Mouse (Mus musculus) C2C12 (cell line): ENCODE measurements at regions not wholly inside any gene's neighbourhood (a gene's known extent, or its start where the extent isn't known, plus 50 kb on each side); places are given as distances from the start of the nearest gene placed in this dataset.

Experiments
- H3K27me3 ChIP-seq: one replicate; pipeline ENCODE4 v1.6.1; 2011; ENCODE audit not compliant: control insufficient read depth, insufficient read depth, insufficient read length
- H3K36me3 ChIP-seq: one replicate; pipeline ENCODE4 v1.6.1; 2011; ENCODE audit not compliant: control insufficient read depth, insufficient read depth
- H3K4me3 ChIP-seq: one replicate; pipeline ENCODE4 v1.5.1; 2011; ENCODE audit warnings: mild to moderate bottlenecking, control low read depth; ENCODE audit not compliant: poor library complexity, insufficient read depth, severe bottlenecking
- H3K79me2 ChIP-seq: one replicate; pipeline ENCODE4 v1.6.1; 2011; ENCODE audit not compliant: control insufficient read depth, insufficient read depth
- H3K79me3 ChIP-seq: one replicate; pipeline ENCODE4 v1.6.1; 2011; ENCODE audit warnings: low read depth, control low read depth
- H3ac ChIP-seq: one replicate; pipeline ENCODE3; 2011; ENCODE audit warnings: low read depth; ENCODE audit not compliant: control insufficient read depth, insufficient read length
- CEBPB ChIP-seq: IDR thresholded peaks from one replicate; pipeline ENCODE4 v1.6.1; 2011; ENCODE audit warnings: low read depth, mild to moderate bottlenecking, control low read depth, moderate library complexity
- CTCF ChIP-seq: IDR thresholded peaks from one replicate; pipeline ENCODE4 v1.5.1; 2011; ENCODE audit not compliant: control insufficient read depth, insufficient read depth, insufficient read length
- FOSL1 ChIP-seq: IDR thresholded peaks from one replicate; pipeline ENCODE4 v1.8.0; 2011; ENCODE audit warnings: mild to moderate bottlenecking, low read length; ENCODE audit not compliant: poor library complexity, insufficient read depth, severe bottlenecking
- MAX ChIP-seq: IDR thresholded peaks from one replicate; pipeline ENCODE4 v1.6.1; 2011; ENCODE audit warnings: mild to moderate bottlenecking, control low read depth
- MYOD1 ChIP-seq: IDR thresholded peaks from one replicate; pipeline ENCODE4 v1.6.1; 2011; ENCODE audit warnings: low read depth; ENCODE audit not compliant: control insufficient read depth, insufficient read length
- MYOG ChIP-seq: IDR thresholded peaks from one replicate; pipeline ENCODE4 v1.6.1; 2011; ENCODE audit not compliant: control insufficient read depth, insufficient read length; ENCODE audit errors: extremely low read depth
- USF1 ChIP-seq: IDR thresholded peaks from one replicate; pipeline ENCODE4 v1.6.1; 2011; ENCODE audit warnings: low read depth, mild to moderate bottlenecking, control low read depth, moderate library complexity

DNA sequence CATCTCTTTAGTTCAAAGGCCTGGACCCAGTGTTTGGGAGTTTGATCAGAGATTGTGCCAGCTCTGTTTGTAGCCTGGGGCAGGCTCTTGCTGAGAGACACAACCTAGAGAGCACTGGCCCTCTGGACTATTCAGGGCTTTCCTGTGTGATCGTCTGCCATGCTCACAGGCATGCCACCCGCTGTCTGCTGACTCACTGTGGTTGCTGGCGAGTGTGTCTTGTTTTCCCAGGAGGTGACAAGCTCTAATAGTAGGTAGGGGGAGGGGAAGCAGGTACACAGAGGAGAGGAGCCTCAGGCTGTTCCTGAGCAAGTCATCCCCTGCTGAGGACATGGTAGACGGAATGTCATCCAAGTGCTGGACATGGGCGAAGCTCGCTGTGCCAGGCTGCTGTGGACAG is 107.5 kb downstream of the Tle3 start:
- Histone ChIP-seq H3ac (no peak overlapping the region), H3K4me3 (no peak overlapping the region), H3K79me3 (no peaks in the 10 kb centered on the region), H3K79me2 (no peaks in the 10 kb centered on the region), H3K36me3 (no peaks in the 10 kb centered on the region), H3K27me3 (peaks cover 4% of the 10 kb centered on the region)
- TF ChIP-seq USF1 = no peak
- no peak for TF ChIP-seq MAX
- TF ChIP-seq MYOD1 = peak; percentile 21
- TF ChIP-seq CEBPB = no peak

DNA sequence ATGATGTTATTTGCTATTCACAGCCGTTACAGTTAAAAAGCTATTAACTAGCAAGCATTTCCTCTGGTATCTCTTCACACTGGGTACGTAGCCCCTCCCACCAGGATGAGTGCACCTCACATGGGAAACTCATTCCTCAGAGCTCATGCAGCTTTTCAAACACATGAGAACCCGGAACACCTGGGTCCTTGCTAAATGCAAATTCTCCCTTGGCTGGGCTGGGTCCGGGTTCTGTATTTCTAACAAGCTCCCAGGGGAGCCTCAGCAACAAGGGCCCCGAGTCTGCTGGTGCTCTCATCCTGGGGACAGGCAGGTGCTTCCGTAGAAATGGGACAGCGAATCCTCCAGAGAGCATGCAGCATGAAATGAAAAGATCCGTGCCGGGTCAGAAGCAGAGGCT is 106.7 kb downstream of the Tle3 start:
- Histone ChIP-seq H3K79me3 (no peaks in the 10 kb centered on the region), H3K79me2 (no peaks in the 10 kb centered on the region), H3K4me3 (no peak overlapping the region), H3K27me3 (peaks cover 4% of the 10 kb centered on the region), H3K36me3 (no peaks in the 10 kb centered on the region), H3ac (no peak overlapping the region)
- no peak for TF ChIP-seq CTCF

GRCm38 (mm10) chr9:61476351-61476750 is 104.2 kb downstream of the Tle3 start:
- no peak for TF ChIP-seq CTCF
- TF ChIP-seq FOSL1 = no peak
- TF ChIP-seq CEBPB = no peak
- Histone ChIP-seq H3K4me3 (no peak overlapping the region), H3K36me3 (no peaks in the 10 kb centered on the region), H3K27me3 (no peaks in the 10 kb centered on the region), H3K79me2 (no peaks in the 10 kb centered on the region), H3ac (no peak overlapping the region), H3K79me3 (no peaks in the 10 kb centered on the region)

DNA sequence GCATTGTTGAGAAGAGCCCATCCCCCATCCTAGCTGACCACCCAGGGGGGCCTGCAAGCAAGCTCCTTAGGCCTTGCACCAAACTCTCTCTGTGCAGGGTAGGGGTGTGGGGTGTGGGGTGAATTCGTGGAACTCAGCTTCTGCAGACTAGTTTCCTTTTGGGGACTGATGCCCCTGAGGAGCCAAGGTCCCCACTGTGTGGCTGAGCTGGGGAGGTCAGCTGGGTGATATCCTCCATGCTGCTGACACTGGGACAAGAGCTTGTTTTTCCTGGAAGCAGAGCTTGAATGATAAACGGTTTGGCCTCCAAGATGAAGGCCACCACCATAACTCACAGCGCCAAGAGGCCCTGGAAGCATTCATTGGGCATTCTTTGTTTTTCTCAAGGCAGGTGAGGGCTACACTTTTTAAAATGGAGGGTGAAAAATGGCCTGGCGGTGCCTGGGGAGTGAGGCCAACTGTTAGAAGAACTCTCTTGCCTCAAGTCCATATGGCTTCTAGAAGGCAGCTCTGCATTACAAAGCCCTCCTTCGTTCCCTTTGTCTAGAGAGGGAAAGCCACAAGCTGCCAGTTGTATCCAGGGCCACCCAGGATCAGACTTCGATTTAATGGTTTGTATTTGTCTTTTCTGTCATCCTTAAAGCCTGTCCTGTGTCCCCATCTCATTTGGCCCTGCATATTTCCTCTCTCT is 98.8 kb downstream of the Tle3 start:
- no peaks in the 10 kb centered on the region for H3K79me3 ChIP-seq
- no peak for TF ChIP-seq FOSL1
- no peak for TF ChIP-seq MYOD1
- TF ChIP-seq MAX = no peak
- TF ChIP-seq CEBPB = no peak
- no peak for TF ChIP-seq CTCF
- no peak for TF ChIP-seq MYOG
- no peak for TF ChIP-seq USF1
- H3K79me2 ChIP-seq = no peaks in the 10 kb centered on the region
- no peak overlapping the region for H3K4me3 ChIP-seq
- no peaks in the 10 kb centered on the region for H3K27me3 ChIP-seq
- no peak overlapping the region for H3ac ChIP-seq
- no peaks in the 10 kb centered on the region for H3K36me3 ChIP-seq

DNA sequence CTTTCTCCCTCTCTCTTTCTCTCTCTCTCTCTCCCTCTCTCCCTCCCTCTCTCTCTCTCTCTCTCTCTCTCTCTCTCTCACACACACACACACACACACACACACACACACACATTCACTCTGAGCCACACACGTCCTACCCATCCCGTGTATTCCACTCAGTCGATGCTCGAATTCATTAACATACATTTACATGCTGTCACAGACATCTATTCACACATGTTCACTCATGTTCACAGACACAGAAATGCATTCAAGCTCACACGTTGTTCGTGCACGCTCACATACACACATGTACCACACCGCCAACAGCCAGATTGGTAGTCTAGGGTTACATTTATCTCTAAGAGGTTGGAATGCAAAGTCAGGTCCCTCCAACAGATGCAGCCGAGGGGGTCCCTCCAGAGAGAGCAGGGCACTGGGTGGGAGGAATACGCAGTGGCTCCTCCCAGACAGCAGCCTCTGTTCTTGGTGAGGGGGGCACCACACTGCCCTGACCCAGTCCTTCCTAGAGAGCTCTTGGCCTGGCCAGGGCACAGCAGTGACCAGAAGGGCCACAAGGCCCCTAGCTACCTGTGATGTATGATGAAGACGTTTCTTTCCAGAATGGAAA is 96.8 kb downstream of the Tle3 start:
- Histone ChIP-seq H3K79me3 (no peaks in the 10 kb centered on the region), H3K27me3 (no peaks in the 10 kb centered on the region), H3ac (no peak overlapping the region), H3K79me2 (no peaks in the 10 kb centered on the region), H3K4me3 (no peak overlapping the region), H3K36me3 (no peaks in the 10 kb centered on the region)
- TF ChIP-seq MYOG (no peak), FOSL1 (no peak), CEBPB (no peak), MAX (no peak), CTCF (no peak), USF1 (no peak), MYOD1 (no peak)

GRCm38 (mm10) chr9:61468368-61468848 is 96.2 kb downstream of the Tle3 start:
- no peaks in the 10 kb centered on the region for H3K79me3 ChIP-seq
- TF ChIP-seq CTCF (no peak), CEBPB (no peak), USF1 (no peak), FOSL1 (no peak), MYOD1 (no peak), MYOG (no peak), MAX (no peak)
- H3K4me3 ChIP-seq = no peak overlapping the region
- no peaks in the 10 kb centered on the region for H3K79me2 ChIP-seq
- no peaks in the 10 kb centered on the region for H3K27me3 ChIP-seq
- H3K36me3 ChIP-seq = no peaks in the 10 kb centered on the region
- H3ac ChIP-seq = no peak overlapping the region
